Mouse (Mus musculus) E14TG2a.4 (cell line): ENCODE results near the gene Sik1.

ENCODE experiments used
- H3K27me3 ChIP-seq: 2 replicates; pipeline ENCODE4 v1.6.1; 2014; ENCODE audit warnings: low read length, control low read depth; ENCODE audit not compliant: insufficient read depth
- H3K36me3 ChIP-seq: 2 replicates; pipeline ENCODE4 v1.6.1; 2014; ENCODE audit warnings: low read length, control low read depth; ENCODE audit not compliant: insufficient read depth
- H3K4me1 ChIP-seq: replicated peaks from 2 replicates; pipeline ENCODE4 v1.6.1; 2014; ENCODE audit warnings: low read depth, low read length, control low read depth
- H3K4me3 ChIP-seq: replicated peaks from 2 replicates; pipeline ENCODE4 v1.5.1; 2014; ENCODE audit warnings: mild to moderate bottlenecking, low read length
- H3K9me3 ChIP-seq: 2 replicates; pipeline ENCODE4 v1.6.1; 2014; ENCODE audit warnings: low read length, control low read depth
- CTCF ChIP-seq: conservative IDR thresholded peaks from 2 replicates; pipeline ENCODE4 v1.5.1; 2014; ENCODE audit warnings: low read length
- NANOG ChIP-seq: IDR thresholded peaks from 2 replicates; pipeline ENCODE4 v1.6.1; 2014; ENCODE audit warnings: borderline replicate concordance, low read length, mixed read lengths
- POU5F1 ChIP-seq: IDR thresholded peaks from 2 replicates; pipeline ENCODE4 v1.6.1; 2014; ENCODE audit warnings: low read length, borderline replicate concordance

The Sik1 gene

DNA sequence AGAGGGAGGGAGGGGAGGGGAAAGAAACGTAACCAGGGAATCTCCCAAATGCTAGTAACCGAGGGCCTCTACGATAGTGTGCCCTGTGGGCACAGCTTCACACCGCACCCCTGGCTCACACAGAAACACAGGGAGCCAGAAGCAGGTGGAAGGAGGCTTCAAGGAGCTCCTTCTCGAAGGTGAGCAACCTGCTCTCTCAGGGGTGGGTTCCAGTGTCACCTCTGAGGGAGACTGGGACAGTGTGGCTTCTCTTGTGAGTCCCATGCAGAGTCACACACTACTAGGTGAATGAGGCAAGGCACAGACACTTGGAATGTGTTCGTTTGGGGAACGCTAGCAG, 17.2 kb upstream of the Sik1 start:
- peaks cover 47% of the 10 kb centered on the region for H3K4me1 ChIP-seq
- TF ChIP-seq CTCF (no peak), NANOG (no peak), POU5F1 (no peak)
- no peak overlapping the region for H3K4me3 ChIP-seq
- H3K27me3 ChIP-seq: peaks cover 22% of the 10 kb centered on the region
- no peaks in the 10 kb centered on the region for H3K36me3 ChIP-seq
- no peaks in the 10 kb centered on the region for H3K9me3 ChIP-seq

DNA sequence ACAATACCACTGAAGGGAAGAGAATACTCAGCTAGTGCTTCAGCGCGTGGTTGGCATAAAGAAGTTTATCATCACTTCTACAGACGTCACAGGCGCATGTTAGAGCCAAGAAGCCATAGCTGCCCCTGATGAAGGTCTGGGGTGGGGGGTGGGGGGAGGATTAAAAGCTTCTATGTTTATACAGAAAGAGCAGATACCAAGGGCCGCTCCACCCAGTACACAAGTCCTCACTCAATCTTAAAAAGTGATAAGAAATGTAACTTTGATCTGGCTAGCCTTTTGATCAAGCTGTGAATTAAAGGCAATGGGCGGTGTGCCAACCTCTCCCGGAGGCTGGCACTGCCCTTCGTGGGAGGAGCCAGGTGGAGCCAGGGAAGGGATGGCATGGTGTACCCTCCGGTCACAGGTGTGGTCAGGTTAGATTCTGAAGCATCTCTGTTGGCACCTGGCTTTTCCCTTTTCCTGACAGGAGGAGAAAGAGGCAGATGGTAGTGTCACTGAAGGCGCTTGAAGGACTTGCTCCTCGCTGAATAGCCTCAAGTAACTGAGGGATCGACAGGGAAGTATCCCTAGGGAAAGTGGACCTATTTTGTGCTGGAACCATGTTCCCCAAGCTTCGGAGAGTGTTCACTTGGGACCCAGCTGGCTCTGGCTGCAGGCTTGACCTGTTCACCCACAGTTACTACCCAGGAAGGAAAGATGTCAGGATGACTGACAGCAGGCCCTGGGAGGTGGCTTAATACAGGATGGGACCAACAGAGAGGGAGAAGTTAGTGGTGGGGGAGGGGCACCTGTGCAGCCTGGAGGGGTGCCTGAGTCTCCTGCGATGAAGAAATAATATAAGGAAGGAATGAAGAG, 16.6 kb upstream of the Sik1 start:
- no peaks in the 10 kb centered on the region for H3K36me3 ChIP-seq
- H3K9me3 ChIP-seq: no peaks in the 10 kb centered on the region
- peaks cover 45% of the 10 kb centered on the region for H3K4me1 ChIP-seq
- TF ChIP-seq POU5F1: no peak
- H3K27me3 ChIP-seq: peaks cover 22% of the 10 kb centered on the region
- H3K4me3 ChIP-seq: no peak overlapping the region

DNA sequence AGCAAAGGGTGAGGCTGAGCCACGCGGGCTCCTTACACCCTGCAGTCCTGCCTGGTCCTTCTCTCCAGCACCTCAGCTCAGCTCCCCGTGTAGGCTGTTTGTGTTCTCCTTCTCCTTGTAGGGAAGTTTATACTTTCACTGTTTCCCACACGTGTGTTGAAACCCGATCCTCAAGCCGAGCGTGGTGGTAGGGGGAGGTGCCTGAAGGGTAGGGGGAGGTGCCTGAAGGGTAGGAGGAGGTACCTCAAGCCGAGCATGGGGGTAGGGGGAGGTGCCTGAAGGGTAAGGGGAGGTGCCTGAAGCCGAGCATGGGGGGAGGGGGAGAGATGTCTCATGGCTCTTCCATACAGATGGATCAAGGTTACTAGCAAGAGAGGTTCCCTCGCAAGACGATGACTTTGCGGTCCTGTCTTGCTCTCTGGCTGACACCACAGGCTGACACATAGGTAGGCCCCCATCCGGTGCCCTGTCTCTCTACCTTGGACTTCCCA, 15.4 kb upstream of the Sik1 start:
- Histone ChIP-seq H3K9me3 (no peaks in the 10 kb centered on the region), H3K27me3 (peaks cover 18% of the 10 kb centered on the region), H3K36me3 (no peaks in the 10 kb centered on the region), H3K4me3 (peak overlapping the region; percentile 70), H3K4me1 (peaks cover 41% of the 10 kb centered on the region)
- TF ChIP-seq NANOG: no peak
- no peak for TF ChIP-seq POU5F1
- no peak for TF ChIP-seq CTCF

DNA sequence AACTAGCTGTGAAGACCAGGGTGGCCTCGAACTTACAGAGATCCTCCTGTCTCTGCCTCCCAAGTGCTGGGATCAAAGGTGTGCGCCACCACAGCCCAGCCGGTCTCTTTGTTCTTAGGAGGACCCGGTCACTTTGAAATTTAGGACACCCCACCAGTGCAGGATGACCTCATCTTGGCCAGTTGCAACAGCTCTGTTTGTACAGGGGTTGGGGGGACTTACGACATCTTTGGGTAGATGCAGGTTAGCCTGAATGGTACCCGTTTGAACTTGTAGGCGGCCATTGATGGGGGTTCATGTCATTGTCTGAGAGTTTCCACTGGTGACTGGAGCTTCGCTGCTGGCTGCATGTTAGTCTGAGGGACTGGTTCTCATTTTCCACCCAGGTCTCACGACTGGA, 14.8 kb upstream of the Sik1 start:
- Histone ChIP-seq H3K27me3 (peaks cover 18% of the 10 kb centered on the region), H3K36me3 (no peaks in the 10 kb centered on the region), H3K4me3 (peak overlapping the region; percentile 70), H3K9me3 (no peaks in the 10 kb centered on the region), H3K4me1 (peaks cover 46% of the 10 kb centered on the region)
- TF ChIP-seq POU5F1: no peak
- TF ChIP-seq CTCF: no peak
- no peak for TF ChIP-seq NANOG

DNA sequence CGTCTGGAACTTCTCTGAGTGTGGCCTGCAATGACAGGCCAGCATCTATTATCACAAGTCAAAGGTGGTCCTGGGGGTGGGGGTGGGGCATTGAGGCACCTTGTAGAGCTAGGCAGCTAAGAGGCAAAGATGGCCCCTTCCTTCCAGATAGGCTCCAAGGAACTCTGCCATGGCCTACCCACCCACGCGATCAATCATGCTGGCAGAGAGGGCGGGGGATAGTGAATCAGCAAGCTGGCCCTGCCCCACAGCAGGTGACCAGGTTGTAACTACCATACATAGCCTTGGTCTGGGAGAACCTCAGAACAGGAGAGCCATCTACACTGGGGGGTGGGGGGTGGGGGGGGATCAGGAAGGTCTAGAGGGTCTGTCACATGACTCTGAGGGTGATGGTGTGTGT, 12.5 kb upstream of the Sik1 start:
- Histone ChIP-seq H3K4me3 (no peak overlapping the region), H3K27me3 (peaks cover 7% of the 10 kb centered on the region), H3K4me1 (peaks cover 49% of the 10 kb centered on the region), H3K9me3 (no peaks in the 10 kb centered on the region), H3K36me3 (no peaks in the 10 kb centered on the region)
- TF ChIP-seq CTCF (no peak), POU5F1 (no peak), NANOG (no peak)

DNA sequence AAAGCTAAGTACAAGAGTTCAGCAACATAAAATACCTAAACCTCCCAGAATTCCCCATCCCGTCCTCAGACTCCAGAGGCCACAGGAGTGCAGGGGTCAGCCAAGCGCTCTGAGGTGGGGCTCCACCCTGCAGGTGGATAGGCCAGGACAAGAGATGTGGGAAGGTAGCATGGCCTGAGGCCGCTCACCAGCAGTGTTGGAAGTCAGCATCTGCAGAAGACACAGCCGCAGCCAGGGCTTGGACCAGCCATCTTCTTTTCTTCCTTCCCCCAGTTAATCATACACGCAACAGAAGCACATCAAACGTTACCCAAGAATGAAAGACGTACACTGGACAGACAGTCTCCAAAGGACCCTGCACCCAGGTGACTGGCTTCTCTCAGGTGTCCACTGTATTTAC, 11.5 kb upstream of the Sik1 start:
- TF ChIP-seq CTCF: no peak
- no peak for TF ChIP-seq NANOG
- TF ChIP-seq POU5F1: no peak
- Histone ChIP-seq H3K27me3 (no peaks in the 10 kb centered on the region; the same call in 1 of the 2 replicates), H3K36me3 (no peaks in the 10 kb centered on the region), H3K4me1 (peaks cover 44% of the 10 kb centered on the region), H3K4me3 (no peak overlapping the region), H3K9me3 (no peaks in the 10 kb centered on the region)

DNA sequence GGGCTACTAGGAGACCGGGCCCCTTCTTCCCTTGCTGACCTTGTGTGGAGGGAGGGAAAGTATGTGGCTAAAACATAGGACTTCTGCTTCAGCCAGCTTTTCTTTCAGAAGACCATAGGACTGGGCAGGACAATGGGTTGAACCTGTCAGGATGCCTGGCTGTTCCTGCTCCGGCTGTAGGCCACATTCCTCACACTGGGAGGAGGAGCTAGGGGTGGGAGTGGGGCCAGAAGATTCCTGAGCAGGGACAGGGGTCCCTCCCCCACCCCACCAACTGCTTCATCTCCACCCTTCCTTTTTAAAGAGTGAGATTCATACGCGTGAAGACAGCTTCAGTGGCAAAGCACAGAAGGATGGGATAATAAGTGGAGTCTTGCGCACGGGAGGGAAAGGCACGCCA, 10.0 kb upstream of the Sik1 start:
- H3K4me1 ChIP-seq: peaks cover 35% of the 10 kb centered on the region
- H3K9me3 ChIP-seq: no peaks in the 10 kb centered on the region
- no peak overlapping the region for H3K4me3 ChIP-seq
- TF ChIP-seq POU5F1: no peak
- TF ChIP-seq NANOG: no peak
- TF ChIP-seq CTCF: no peak
- H3K36me3 ChIP-seq: no peaks in the 10 kb centered on the region
- no peaks in the 10 kb centered on the region; the same call in 1 of the 2 replicates for H3K27me3 ChIP-seq

DNA sequence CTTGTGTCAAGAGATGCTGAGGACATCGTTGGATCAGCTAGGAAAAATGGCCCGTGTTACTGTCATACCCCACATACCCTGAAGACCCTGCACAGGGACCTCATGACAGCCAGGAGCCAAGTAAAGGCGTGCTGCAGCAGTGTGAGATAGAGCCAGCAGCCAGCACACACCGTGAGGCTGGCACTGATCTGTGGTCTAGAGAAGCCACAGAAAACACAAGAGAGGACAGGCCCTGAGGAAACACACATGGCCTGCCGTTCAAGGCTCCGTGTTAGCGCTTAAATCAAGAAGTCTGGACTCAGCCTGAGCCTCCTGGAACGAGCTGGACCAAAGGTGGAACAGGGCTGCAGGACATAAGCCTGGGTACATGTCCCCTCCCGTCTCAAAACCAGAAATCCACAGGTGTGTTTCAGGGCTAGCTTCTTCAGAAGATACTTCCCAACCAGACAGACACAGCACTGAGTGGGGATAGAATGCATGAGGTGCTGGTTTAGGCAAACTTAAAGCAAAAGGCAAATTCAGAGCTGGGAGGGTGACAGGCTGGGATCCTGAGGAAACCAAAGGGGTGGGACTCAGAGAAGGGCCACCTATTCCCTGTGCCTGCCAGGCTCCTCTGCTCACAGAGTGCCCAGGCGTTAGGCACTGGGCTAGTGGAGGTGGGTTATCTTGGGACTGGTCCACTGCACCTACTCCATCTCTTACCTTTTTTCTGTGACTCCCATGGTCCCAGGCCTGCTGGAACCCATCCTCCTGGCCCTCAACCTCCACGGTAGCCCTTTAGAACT, 9.3 kb upstream of the Sik1 start:
- Histone ChIP-seq H3K27me3 (no peaks in the 10 kb centered on the region; the same call in 1 of the 2 replicates), H3K9me3 (no peaks in the 10 kb centered on the region), H3K4me1 (peaks cover 28% of the 10 kb centered on the region), H3K4me3 (no peak overlapping the region), H3K36me3 (no peaks in the 10 kb centered on the region)
- TF ChIP-seq CTCF (no peak), NANOG (no peak), POU5F1 (no peak)
